Mouse (Mus musculus) lung, postnatal 0 days (tissue): ENCODE measurements around the gene Nat9.

ENCODE experiments used
- CTCF ChIP-seq: IDR thresholded peaks from 2 replicates; pipeline ENCODE4 v1.5.1; 2016; ENCODE audit warnings: antibody characterized with exemption, mild to moderate bottlenecking
- EP300 ChIP-seq: IDR thresholded peaks from 2 replicates; pipeline ENCODE4 v1.6.1; 2016; ENCODE audit warnings: antibody characterized with exemption, mild to moderate bottlenecking, control low read depth

DNA sequence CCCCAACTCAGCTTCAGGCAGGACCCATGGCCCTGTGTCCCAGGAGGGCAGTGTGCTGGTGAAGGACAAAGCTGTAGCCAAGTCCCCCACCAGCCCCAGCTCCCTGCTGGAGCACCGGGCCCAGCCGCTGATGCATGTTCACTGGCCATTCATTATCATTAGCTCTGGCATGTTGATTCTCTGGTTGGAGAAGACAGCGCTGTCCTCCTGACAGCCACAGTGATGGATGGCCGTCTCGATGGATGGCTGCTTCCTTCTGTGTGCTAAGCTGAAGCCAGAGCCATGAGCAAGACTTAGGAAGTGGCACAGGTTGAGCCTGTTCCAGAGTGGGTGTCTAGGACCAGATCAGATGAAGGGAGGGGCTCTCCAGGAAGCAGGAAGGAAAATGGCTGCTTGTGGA lies 48.9 kb upstream of the Nat9 start:
- TF ChIP-seq CTCF (no peak), EP300 (no peak)
